Comparison of ENCODE assay signal across 12 mouse cellular contexts in the genomic region with DNA sequence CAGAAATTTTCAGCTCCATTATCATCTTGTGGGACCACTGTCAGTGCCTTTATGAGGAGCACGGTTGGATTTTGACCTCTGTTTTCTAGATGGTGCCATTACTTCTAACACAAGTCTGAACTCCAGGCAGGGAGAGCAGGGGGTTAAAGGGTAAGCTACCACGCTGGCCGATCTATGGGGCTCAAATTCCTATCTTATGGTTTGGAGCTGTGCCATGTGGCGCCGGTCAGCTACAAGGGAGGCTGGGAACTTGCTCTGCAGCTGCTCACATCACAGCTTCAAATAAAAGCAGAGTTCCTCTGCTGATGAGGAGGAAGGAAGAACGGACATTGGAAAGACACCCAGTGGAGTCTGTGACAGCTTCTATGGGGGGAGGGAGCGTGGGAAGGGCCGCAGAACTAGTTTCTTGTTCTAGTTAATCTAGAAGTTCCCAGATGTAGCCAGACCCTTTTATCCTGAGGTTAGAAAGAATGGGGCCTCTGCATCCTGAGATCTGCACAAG. TPM values are rescaled to one million over a fixed set of nuclear protein-coding genes. Genes with fewer than 3 reads are reported as not detected.
DNase-seq lines count a peak whose midpoint lies in the region; ATAC-seq and TF ChIP-seq lines count a peak whose summit lies in the region.
"Had no signal": no experiment of that assay in that cellular context is flagged by ENCODE, and none has a peak within 500 bp of the region (broad histone marks: within the 10 kb centered on the region; RNA-seq: fewer than 3 reads in every experiment).

No protein-coding gene starts in this region.

- H3K36me3 ChIP-seq in kidney, embryonic 14.5 days (ENCODE audit: control insufficient read depth, insufficient read depth, low read length): no peaks in the 10 kb centered on the region
- no peaks in the 10 kb centered on the region for H3K36me3 ChIP-seq in stomach, embryonic 14.5 days (ENCODE audit: control insufficient read depth, insufficient read depth, low read length)
- H3K36me3 ChIP-seq in stomach, postnatal 0 days (ENCODE audit: control insufficient read depth, insufficient read depth, low read length): no peaks in the 10 kb centered on the region
- H3K36me3 ChIP-seq in intestine, embryonic 15.5 days: no peaks in the 10 kb centered on the region

- peak overlapping the region; percentile 90; the same call in 1 of the 2 replicates for H3K27ac ChIP-seq in kidney, embryonic 14.5 days (ENCODE audit: low read depth, low read length)
- H3K27ac ChIP-seq in stomach, embryonic 14.5 days (ENCODE audit: low read length): peak overlapping the region; percentile 12; the same call in 1 of the 2 replicates
- no peak overlapping the region for H3K27ac ChIP-seq in stomach, postnatal 0 days (replicated peaks)
- H3K27ac ChIP-seq in intestine, embryonic 15.5 days: 0 out of 2 replicates have a peak overlapping the region, but pooled peaks have one; percentile 38

- DNase-seq in kidney, adult 18-20 months: no peak
- no peak for DNase-seq in stomach, postnatal 0 days (ENCODE audit: low spot score)
- DNase-seq in B cell, adult 2 months: no peak
- no peak for DNase-seq in layer of hippocampus, postnatal 10 days (ENCODE audit: low spot score in 2 of 2)
- DNase-seq: lung, postnatal 36 days; thymus, postnatal 25 days had no signal

- no peaks in the 10 kb centered on the region for H3K9me3 ChIP-seq in kidney, embryonic 14.5 days (ENCODE audit: control insufficient read depth, low read length)
- no peaks in the 10 kb centered on the region for H3K9me3 ChIP-seq in stomach, embryonic 14.5 days (ENCODE audit: control insufficient read depth, low read depth, low read length)
- no peaks in the 10 kb centered on the region for H3K9me3 ChIP-seq in stomach, postnatal 0 days (ENCODE audit: control insufficient read depth, low read length)
- H3K9me3 ChIP-seq in intestine, embryonic 15.5 days: no peaks in the 10 kb centered on the region

- no peak overlapping the region for H3K9ac ChIP-seq in kidney, embryonic 14.5 days (ENCODE audit: low read depth, low read length)
- H3K9ac ChIP-seq in stomach, embryonic 14.5 days (replicated peaks; ENCODE audit: low read depth, low read length): no peak overlapping the region
- no peak overlapping the region for H3K9ac ChIP-seq in stomach, postnatal 0 days (ENCODE audit: low read length)
- no peak overlapping the region for H3K9ac ChIP-seq in intestine, embryonic 15.5 days

- TF ChIP-seq CTCF in stomach, postnatal 0 days (IDR thresholded peaks at IDR 0.05; ENCODE audit: low read depth): no peak

- 0 out of 2 replicates have a peak, but pooled peaks have one; percentile 39 for ATAC-seq in kidney, embryonic 14.5 days (ENCODE audit: low FRiP score, low TSS enrichment)
- no peak for ATAC-seq in stomach, embryonic 14.5 days (ENCODE audit: insufficient number of reproducible peaks, insufficient read depth, low FRiP score, low read depth)
- ATAC-seq in stomach, postnatal 0 days (ENCODE audit: low FRiP score, low TSS enrichment): no peak
- no peak for ATAC-seq in intestine, embryonic 15.5 days

- H3K4me2 ChIP-seq in kidney, embryonic 14.5 days (replicated peaks; ENCODE audit: low read depth, low read length): no peak overlapping the region
- no peak overlapping the region for H3K4me2 ChIP-seq in stomach, embryonic 14.5 days (replicated peaks; ENCODE audit: low read depth, low read length)
- no peak overlapping the region for H3K4me2 ChIP-seq in stomach, postnatal 0 days (replicated peaks; ENCODE audit: low read depth)
- H3K4me2 ChIP-seq in intestine, embryonic 15.5 days (replicated peaks): no peak overlapping the region

- H3K4me1 ChIP-seq in kidney, embryonic 14.5 days (ENCODE audit: control insufficient read depth, insufficient read depth, low read length): peaks cover 27% of the 10 kb centered on the region
- peaks cover 11% of the 10 kb centered on the region for H3K4me1 ChIP-seq in stomach, embryonic 14.5 days (ENCODE audit: control insufficient read depth, insufficient read depth, low read length)
- no peaks in the 10 kb centered on the region for H3K4me1 ChIP-seq in stomach, postnatal 0 days (replicated peaks; ENCODE audit: control insufficient read depth, insufficient read depth)
- peaks cover 16% of the 10 kb centered on the region for H3K4me1 ChIP-seq in intestine, embryonic 15.5 days (replicated peaks)

- H3K27me3 ChIP-seq in kidney, embryonic 14.5 days (ENCODE audit: control insufficient read depth, insufficient read depth, low read length): no peaks in the 10 kb centered on the region
- no peaks in the 10 kb centered on the region for H3K27me3 ChIP-seq in stomach, embryonic 14.5 days (ENCODE audit: control insufficient read depth, insufficient read depth, low read length)
- no peaks in the 10 kb centered on the region for H3K27me3 ChIP-seq in stomach, postnatal 0 days (ENCODE audit: control insufficient read depth, insufficient read depth, low read length)
- H3K27me3 ChIP-seq in intestine, embryonic 15.5 days (replicated peaks): no peaks in the 10 kb centered on the region

- 21% methylated on average over 8 of the region's 8 CpGs for WGBS in kidney, embryonic 14.5 days
- 33% methylated on average over 8 of the region's 8 CpGs for WGBS in stomach, embryonic 14.5 days
- 30% methylated on average over 8 of the region's 8 CpGs for WGBS in stomach, postnatal 0 days
- WGBS in intestine, embryonic 15.5 days: 36% methylated on average over 8 of the region's 8 CpGs

- no peak overlapping the region for H3K4me3 ChIP-seq in kidney, embryonic 14.5 days (ENCODE audit: low read length)
- no peak overlapping the region for H3K4me3 ChIP-seq in stomach, embryonic 14.5 days (ENCODE audit: low read depth, low read length)
- H3K4me3 ChIP-seq in stomach, postnatal 0 days (ENCODE audit: low read depth, low read length): no peak overlapping the region
- H3K4me3 ChIP-seq in intestine, embryonic 15.5 days (replicated peaks): no peak overlapping the region

- TF ChIP-seq EP300 in stomach, postnatal 0 days (optimal IDR thresholded peaks at IDR 0.05): no peak

RNA-seq across cellular contexts. Expression of gene Cpa1, which starts 3.6 kb away (rescaled TPM):
- 1.8 and 2.0 TPM in 2 replicates for polyA plus RNA-seq in kidney, embryonic 14.5 days (2014; fragmentation: Nextera tagmentation; extraction: Ambion mirVana)
- polyA plus RNA-seq in stomach, embryonic 14.5 days (2014; fragmentation: Nextera tagmentation; extraction: Ambion mirVana): 1.5 and 116 TPM in 2 replicates
- 1.3 and 1.5 TPM in 2 replicates for polyA plus RNA-seq in stomach, postnatal 0 days (2015; fragmentation: Nextera tagmentation; extraction: Ambion mirVana)
- polyA plus RNA-seq in intestine, embryonic 15.5 days (2015; fragmentation: Nextera tagmentation; extraction: Ambion mirVana): 266 and 631 TPM in 2 replicates
- total RNA-seq in layer of hippocampus, postnatal 10 days (2021): not detected
- total RNA-seq: layer of hippocampus, postnatal 25 days; MEL had no signal

RNA-seq across cellular contexts. Expression of gene Cpa5, which starts 24.6 kb away (rescaled TPM):
- polyA plus RNA-seq in kidney, embryonic 14.5 days (2014; fragmentation: Nextera tagmentation; extraction: Ambion mirVana): 0.57 and 1.0 TPM in 2 replicates
- 0.13 and 0.15 TPM in 2 replicates for polyA plus RNA-seq in stomach, embryonic 14.5 days (2014; fragmentation: Nextera tagmentation; extraction: Ambion mirVana)
- 0.16 and 0.18 TPM in 2 replicates for polyA plus RNA-seq in stomach, postnatal 0 days (2015; fragmentation: Nextera tagmentation; extraction: Ambion mirVana)
- polyA plus RNA-seq in intestine, embryonic 15.5 days (2015; fragmentation: Nextera tagmentation; extraction: Ambion mirVana): 0.25 TPM in 2 replicates
- not detected for total RNA-seq in layer of hippocampus, postnatal 10 days (2021)
- total RNA-seq: layer of hippocampus, postnatal 25 days; MEL had no signal
- polyA plus RNA-seq: neural tube, embryonic 14.5 days had no signal

RNA-seq across cellular contexts. Expression of gene Cep41, which starts 58.1 kb away (rescaled TPM):
- polyA plus RNA-seq in kidney, embryonic 14.5 days (2014; fragmentation: Nextera tagmentation; extraction: Ambion mirVana): 31.2 and 31.8 TPM in 2 replicates
- polyA plus RNA-seq in stomach, embryonic 14.5 days (2014; fragmentation: Nextera tagmentation; extraction: Ambion mirVana): 10.8 and 12.9 TPM in 2 replicates
- 4.0 and 4.7 TPM in 2 replicates for polyA plus RNA-seq in stomach, postnatal 0 days (2015; fragmentation: Nextera tagmentation; extraction: Ambion mirVana)
- 9.4 and 9.9 TPM in 2 replicates for polyA plus RNA-seq in intestine, embryonic 15.5 days (2015; fragmentation: Nextera tagmentation; extraction: Ambion mirVana)
- total RNA-seq in layer of hippocampus, postnatal 10 days (2021): 1 to 10 TPM; 5.7 to 7.0 TPM
